Mouse (Mus musculus): ENCODE data around the gene Clcf1. TPM values are rescaled to one million over a fixed set of nuclear protein-coding genes. Genes with fewer than 3 reads are reported as not detected.

The Clcf1 gene
- 2.0 and 2.2 TPM in 2 replicates for polyA plus RNA-seq (2012; rRNA removed)

GRCm38 (mm10) chr19:4214071-4214770, at the start of gene Clcf1, which contains the start of gene AC109138.7:
TSS of gene Clcf1 (plus strand) at chr19:4214238.
TSS of gene AC109138.7 (plus strand) at chr19:4214357.

DNA sequence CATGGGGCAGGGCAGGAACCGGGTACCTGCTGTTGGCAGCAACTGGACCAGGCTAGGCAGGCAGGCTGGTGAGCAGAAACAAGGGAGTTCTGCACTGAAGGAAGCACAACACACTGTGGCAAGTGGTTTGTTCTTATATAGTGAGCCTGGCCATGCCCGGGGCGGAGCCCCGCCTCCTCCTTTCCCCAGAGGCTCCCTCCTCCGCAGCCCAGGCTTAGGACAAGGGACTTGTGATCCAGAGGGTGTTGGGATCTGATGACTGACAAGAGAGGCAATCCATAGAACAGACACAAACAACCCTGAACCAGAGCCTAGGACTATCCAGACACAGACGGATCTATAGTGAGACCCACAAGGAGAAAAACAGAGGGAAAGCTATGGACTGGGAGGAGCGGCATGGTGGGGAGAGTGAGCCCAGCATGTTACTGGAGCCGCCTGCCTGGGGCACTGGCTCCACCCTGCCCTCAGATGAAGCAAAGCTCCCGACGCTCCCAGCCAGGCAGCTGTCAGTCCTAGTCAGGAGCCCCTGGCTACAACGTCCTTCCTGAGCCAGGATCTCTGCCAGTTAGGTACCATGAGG, 38.6 kb upstream of the Clcf1 start, which contains the start of gene Carns1:
Carns1 (minus strand) TSS at position 112 of the 580 bp plus-strand sequence.

DNA sequence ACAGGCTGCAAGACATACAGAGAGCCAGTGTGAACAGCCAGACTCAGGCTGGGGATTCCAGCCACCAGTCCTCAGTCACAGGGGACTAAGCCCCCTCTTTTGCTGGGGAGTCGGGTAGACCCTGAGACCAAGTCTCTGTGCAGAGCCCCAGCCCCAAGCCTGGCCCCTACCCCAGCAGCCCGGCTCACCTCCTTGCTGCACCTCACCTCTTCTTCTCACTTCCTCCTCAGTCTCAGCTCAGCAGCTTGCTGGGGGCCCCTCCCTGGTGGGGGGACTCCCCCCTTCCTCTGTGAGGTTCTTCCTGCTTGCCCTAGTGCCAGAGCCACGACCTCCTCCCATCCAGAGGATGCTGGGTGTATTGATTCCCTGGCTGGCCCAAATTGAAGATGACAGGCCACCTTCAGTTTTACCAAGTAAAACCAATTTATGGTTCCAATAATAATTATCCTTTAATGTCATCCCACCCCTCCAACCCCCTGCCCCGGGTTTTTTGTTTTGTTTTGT, 23.2 kb upstream of the Clcf1 start, which contains the start of gene Tbc1d10c:
Tbc1d10c (minus strand) TSS at position 454 of the 504 bp plus-strand sequence.

GRCm38 (mm10) chr19:4191528-4192250, 22.3 kb upstream of the Clcf1 start, which contains the start of gene Ppp1ca:
TSS of gene Ppp1ca (plus strand) at chr19:4192065.

DNA sequence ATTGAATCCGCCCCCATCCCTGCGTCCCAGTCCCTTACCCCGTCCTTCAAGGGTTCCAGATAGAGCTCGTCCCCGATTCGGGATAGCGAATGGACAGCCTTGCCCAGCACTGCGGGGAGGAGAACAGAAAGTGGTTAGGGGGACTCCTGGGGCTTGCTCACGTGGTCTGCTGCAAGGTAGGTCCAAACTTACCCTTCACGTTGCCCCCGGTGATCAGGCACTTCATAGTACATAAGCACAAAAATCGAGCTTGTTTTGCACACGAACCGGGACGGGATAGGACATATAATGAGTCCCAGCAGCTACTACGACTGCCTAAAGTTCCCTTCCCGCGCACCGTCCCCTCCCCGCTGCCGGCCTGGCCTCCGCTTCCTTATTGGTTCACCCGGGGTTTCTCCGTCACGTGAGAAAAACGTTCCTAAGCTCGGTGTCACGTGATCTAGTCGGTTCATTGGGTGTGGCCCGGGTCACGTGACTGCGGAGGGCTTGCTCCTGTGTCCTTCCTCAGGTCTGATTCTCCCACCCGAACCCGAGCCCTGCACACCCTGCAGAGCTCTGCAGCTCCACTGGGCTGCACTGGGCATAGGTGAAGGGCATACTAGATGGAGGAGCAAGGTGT, 12.6 kb upstream of the Clcf1 start, which contains the start of gene Rad9a:
Rad9a (minus strand) TSS at position 372 of the 619 bp plus-strand sequence.

DNA sequence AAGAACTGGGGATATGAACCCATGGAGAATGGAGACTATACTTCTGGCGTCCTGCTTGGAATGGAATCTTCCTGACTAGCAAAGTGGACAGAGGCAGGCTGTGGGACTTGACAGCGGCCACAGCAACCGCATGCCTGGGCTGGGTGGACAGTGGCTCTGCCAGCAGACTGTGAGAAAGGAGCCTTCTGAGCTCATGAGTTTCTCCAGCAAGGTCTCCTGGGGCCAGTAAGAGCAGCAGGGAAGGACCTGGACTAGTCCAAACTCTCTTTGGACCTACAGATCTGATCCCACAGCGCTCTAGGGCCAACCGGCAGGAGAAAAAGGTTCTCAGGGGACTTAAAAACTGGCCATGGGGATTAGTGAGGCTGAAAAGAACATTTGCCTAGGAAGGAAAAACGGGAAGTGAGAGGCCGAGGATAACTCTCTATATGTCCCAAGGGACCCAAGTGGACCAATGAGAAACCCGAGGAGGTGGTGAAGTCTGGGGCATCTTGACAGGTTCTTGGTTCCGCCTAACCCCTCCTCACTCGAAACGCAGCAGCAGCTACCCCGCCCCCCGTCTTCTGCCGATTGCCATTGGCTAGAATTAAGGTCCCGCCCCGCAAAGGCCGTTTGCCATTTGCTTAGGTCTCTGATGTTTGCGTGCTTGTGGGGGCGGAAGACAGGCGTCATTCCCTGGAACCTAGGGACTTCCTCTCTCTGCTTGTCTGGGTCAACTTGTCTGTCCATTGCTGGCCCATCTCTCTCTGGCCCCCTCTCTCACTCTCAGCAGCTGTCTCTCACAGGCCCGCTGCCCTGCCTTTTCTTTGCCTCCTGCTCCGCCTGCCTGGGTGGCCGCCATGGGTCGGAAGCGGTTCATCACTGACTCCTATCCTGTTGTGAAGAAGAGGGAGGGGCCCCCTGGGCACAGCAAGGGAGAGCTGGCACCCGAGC, 17.5 kb downstream of the Clcf1 start, which contains the start of gene Pold4:
Pold4 (plus strand) TSS at position 647 of the 933 bp plus-strand sequence.

GRCm38 (mm10) chr19:4268566-4269361, 54.7 kb downstream of the Clcf1 start, which contains the start of gene Ssh3:
TSS of gene Ssh3 (minus strand) at chr19:4269180.

Other genes with a start within 250 kb of the Clcf1 start
- gene Aldh3b2, start 241.9 kb upstream of the Clcf1 start, polyA plus RNA-seq (2012; rRNA removed) = 0.11 and 0.17 TPM in 2 replicates
- gene Acy3, start 227.7 kb upstream of the Clcf1 start, polyA plus RNA-seq (2012; rRNA removed) = 11.6 and 14.0 TPM in 2 replicates
- not detected in 2 replicates for gene Tbx10, start 221.5 kb upstream of the Clcf1 start, polyA plus RNA-seq (2012; rRNA removed)
- gene Nudt8, start 213.7 kb upstream of the Clcf1 start, polyA plus RNA-seq (2012; rRNA removed) = 2.2 and 2.5 TPM in 2 replicates
- gene Gm49405, start 213.6 kb upstream of the Clcf1 start, polyA plus RNA-seq (2012; rRNA removed) = 0.61 and 0.75 TPM in 2 replicates
- 1.7 and 2.2 TPM in 2 replicates for gene Doc2g, start 210.9 kb upstream of the Clcf1 start, polyA plus RNA-seq (2012; rRNA removed)
- 80.0 and 84.9 TPM in 2 replicates for gene Ndufv1, start 201.4 kb upstream of the Clcf1 start, polyA plus RNA-seq (2012; rRNA removed)
- gene Gstp1, start 176.3 kb upstream of the Clcf1 start, polyA plus RNA-seq (2012; rRNA removed) = 320 and 356 TPM in 2 replicates
- 5.6 and 7.9 TPM in 2 replicates for gene Gstp2, start 168.2 kb upstream of the Clcf1 start, polyA plus RNA-seq (2012; rRNA removed)
- 225 and 276 TPM in 2 replicates for gene Gstp3, start 154.7 kb upstream of the Clcf1 start, polyA plus RNA-seq (2012; rRNA removed)
- gene Cabp2, start 132.7 kb upstream of the Clcf1 start, polyA plus RNA-seq (2012; rRNA removed) = 0.32 and 0.84 TPM in 2 replicates
- 72.2 and 73.8 TPM in 2 replicates for gene Cdk2ap2, start 117.1 kb upstream of the Clcf1 start, polyA plus RNA-seq (2012; rRNA removed)
- 13.3 and 16.3 TPM in 2 replicates for gene Pitpnm1, start 114.2 kb upstream of the Clcf1 start, polyA plus RNA-seq (2012; rRNA removed)
- gene Aip, start 88.4 kb upstream of the Clcf1 start, polyA plus RNA-seq (2012; rRNA removed) = 35.5 and 43.9 TPM in 2 replicates
- gene Gpr152, start 74.5 kb upstream of the Clcf1 start, polyA plus RNA-seq (2012; rRNA removed) = not detected in 2 replicates
- 0.22 and 0.31 TPM in 2 replicates for gene Cabp4, start 70.2 kb upstream of the Clcf1 start, polyA plus RNA-seq (2012; rRNA removed)
- 80.4 and 82.0 TPM in 2 replicates for gene Coro1b, start 65.6 kb upstream of the Clcf1 start, polyA plus RNA-seq (2012; rRNA removed)
- 21.9 and 27.1 TPM in 2 replicates for gene Ptprcap, start 60.6 kb upstream of the Clcf1 start, polyA plus RNA-seq (2012; rRNA removed)
- 14.6 and 16.1 TPM in 2 replicates for gene Rps6kb2, start 50.9 kb upstream of the Clcf1 start, polyA plus RNA-seq (2012; rRNA removed)
- 2.3 and 2.4 TPM in 2 replicates for gene Carns1, start 38.8 kb upstream of the Clcf1 start, polyA plus RNA-seq (2012; rRNA removed)
- gene Tbc1d10c, start 23.0 kb upstream of the Clcf1 start, polyA plus RNA-seq (2012; rRNA removed) = 9.0 and 11.5 TPM in 2 replicates
- gene Ppp1ca, start 22.2 kb upstream of the Clcf1 start, polyA plus RNA-seq (2012; rRNA removed) = 176 and 177 TPM in 2 replicates
- gene Rad9a, start 12.6 kb upstream of the Clcf1 start, polyA plus RNA-seq (2012; rRNA removed) = 13.6 and 14.5 TPM in 2 replicates
- not detected in 2 replicates for gene AC109138.7, start 119 bp downstream of the Clcf1 start, polyA plus RNA-seq (2012; rRNA removed)
- 34.3 and 34.5 TPM in 2 replicates for gene Pold4, start 17.7 kb downstream of the Clcf1 start, polyA plus RNA-seq (2012; rRNA removed)
- 7.4 and 8.0 TPM in 2 replicates for gene Ssh3, start 54.9 kb downstream of the Clcf1 start, polyA plus RNA-seq (2012; rRNA removed)
- 2.0 and 2.2 TPM in 2 replicates for gene Ankrd13d, start 68.9 kb downstream of the Clcf1 start, polyA plus RNA-seq (2012; rRNA removed)
- gene Grk2, start 92.0 kb downstream of the Clcf1 start, polyA plus RNA-seq (2012; rRNA removed) = 35.7 and 42.3 TPM in 2 replicates
- gene Kdm2a, start 184.0 kb downstream of the Clcf1 start, polyA plus RNA-seq (2012; rRNA removed) = 17.7 and 20.3 TPM in 2 replicates
- gene Rhod, start 225.2 kb downstream of the Clcf1 start, polyA plus RNA-seq (2012; rRNA removed) = 7.2 and 8.4 TPM in 2 replicates

Measured in liver, embryonic 18 days (tissue).